Mouse (Mus musculus) right cerebral cortex, postnatal 25 days (tissue): ENCODE measurements around the gene Dcaf8.

Source experiments
- DNase-seq: peaks from one replicate; pipeline ENCODE4 v3.0.0; 2022

Gene Dcaf8

GRCm38 (mm10) chr1:172148955-172149815 lies 1.3 kb downstream of the Dcaf8 start:
- DNase-seq, result no peak

GRCm38 (mm10) chr1:172154536-172154935 lies 6.7 kb downstream of the Dcaf8 start:
- DNase-seq, result no peak

GRCm38 (mm10) chr1:172155518-172155917 lies 7.6 kb downstream of the Dcaf8 start:
- DNase-seq, result no peak

- no peak for DNase-seq
These were observed 12.1 kb downstream of the Dcaf8 start for GRCm38 (mm10) chr1:172159970-172160369.

GRCm38 (mm10) chr1:172160508-172160907 lies 12.6 kb downstream of the Dcaf8 start:
- no peak for DNase-seq

- no peak for DNase-seq
These were observed 14.1 kb downstream of the Dcaf8 start for GRCm38 (mm10) chr1:172162009-172162408.

GRCm38 (mm10) chr1:172162959-172163358 lies 15.1 kb downstream of the Dcaf8 start:
- DNase-seq, result no peak

GRCm38 (mm10) chr1:172167911-172168310 lies 20.0 kb downstream of the Dcaf8 start:
- DNase-seq, result no peak

- DNase-seq, result no peak
These were observed 21.9 kb downstream of the Dcaf8 start for GRCm38 (mm10) chr1:172169809-172170208.

- DNase-seq, result no peak
These were observed 24.5 kb downstream of the Dcaf8 start for GRCm38 (mm10) chr1:172172381-172172780.

- DNase-seq, result no peak
These were observed 25.3 kb downstream of the Dcaf8 start for GRCm38 (mm10) chr1:172173181-172173580.

- DNase-seq, result no peak
These were observed 29.9 kb downstream of the Dcaf8 start for GRCm38 (mm10) chr1:172177791-172178190.

- no peak for DNase-seq
These were observed 31.2 kb downstream of the Dcaf8 start for GRCm38 (mm10) chr1:172179102-172179501.

- DNase-seq, result no peak
These were observed 33.0 kb downstream of the Dcaf8 start for GRCm38 (mm10) chr1:172180881-172181280.

- no peak for DNase-seq
These were observed 33.9 kb downstream of the Dcaf8 start for GRCm38 (mm10) chr1:172181777-172182176.

GRCm38 (mm10) chr1:172183056-172183455 lies 35.2 kb downstream of the Dcaf8 start:
- no peak for DNase-seq

GRCm38 (mm10) chr1:172183915-172184314 lies 36.0 kb downstream of the Dcaf8 start:
- no peak for DNase-seq

- DNase-seq, result no peak
These were observed 38.8 kb downstream of the Dcaf8 start for GRCm38 (mm10) chr1:172186401-172187289.

- DNase-seq, result no peak
These were observed 41.0 kb downstream of the Dcaf8 start for GRCm38 (mm10) chr1:172188891-172189290.

GRCm38 (mm10) chr1:172191578-172191977 lies 43.7 kb downstream of the Dcaf8 start:
- no peak for DNase-seq

- DNase-seq, result no peak
These were observed 44.3 kb downstream of the Dcaf8 start for GRCm38 (mm10) chr1:172192217-172192616.

- no peak for DNase-seq
These were observed 46.6 kb downstream of the Dcaf8 start for GRCm38 (mm10) chr1:172194435-172194834.

- DNase-seq, result no peak
These were observed 49.3 kb downstream of the Dcaf8 start for GRCm38 (mm10) chr1:172197146-172197545.

GRCm38 (mm10) chr1:172197851-172198250 lies 50.0 kb downstream of the Dcaf8 start:
- DNase-seq, result no peak
